Mouse (Mus musculus) C2C12 (cell line): ENCODE results near the gene 1700013G24Rik. TPM values are rescaled to one million over a fixed set of nuclear protein-coding genes. Genes with fewer than 3 reads are reported as not detected.

ENCODE experiments used
- H3K27me3 ChIP-seq: one replicate; pipeline ENCODE4 v1.6.1; 2011; ENCODE audit not compliant: control insufficient read depth, insufficient read depth, insufficient read length
- H3K36me3 ChIP-seq: one replicate; pipeline ENCODE4 v1.6.1; 2011; ENCODE audit not compliant: control insufficient read depth, insufficient read depth
- H3K4me3 ChIP-seq: one replicate; pipeline ENCODE4 v1.5.1; 2011; ENCODE audit warnings: mild to moderate bottlenecking, control low read depth; ENCODE audit not compliant: poor library complexity, insufficient read depth, severe bottlenecking
- H3K79me2 ChIP-seq: one replicate; pipeline ENCODE4 v1.6.1; 2011; ENCODE audit not compliant: control insufficient read depth, insufficient read depth
- H3K79me3 ChIP-seq: one replicate; pipeline ENCODE4 v1.6.1; 2011; ENCODE audit warnings: low read depth, control low read depth
- H3ac ChIP-seq: one replicate; pipeline ENCODE3; 2011; ENCODE audit warnings: low read depth; ENCODE audit not compliant: control insufficient read depth, insufficient read length
- CEBPB ChIP-seq: IDR thresholded peaks from one replicate; pipeline ENCODE4 v1.6.1; 2011; ENCODE audit warnings: low read depth, mild to moderate bottlenecking, control low read depth, moderate library complexity
- CTCF ChIP-seq: IDR thresholded peaks from one replicate; pipeline ENCODE4 v1.5.1; 2011; ENCODE audit not compliant: control insufficient read depth, insufficient read depth, insufficient read length
- FOSL1 ChIP-seq: IDR thresholded peaks from one replicate; pipeline ENCODE4 v1.8.0; 2011; ENCODE audit warnings: mild to moderate bottlenecking, low read length; ENCODE audit not compliant: poor library complexity, insufficient read depth, severe bottlenecking
- MAX ChIP-seq: IDR thresholded peaks from one replicate; pipeline ENCODE4 v1.6.1; 2011; ENCODE audit warnings: mild to moderate bottlenecking, control low read depth
- MYOD1 ChIP-seq: IDR thresholded peaks from one replicate; pipeline ENCODE4 v1.6.1; 2011; ENCODE audit warnings: low read depth; ENCODE audit not compliant: control insufficient read depth, insufficient read length
- MYOG ChIP-seq: IDR thresholded peaks from one replicate; pipeline ENCODE4 v1.6.1; 2011; ENCODE audit not compliant: control insufficient read depth, insufficient read length; ENCODE audit errors: extremely low read depth
- USF1 ChIP-seq: IDR thresholded peaks from one replicate; pipeline ENCODE4 v1.6.1; 2011; ENCODE audit warnings: low read depth, mild to moderate bottlenecking, control low read depth, moderate library complexity
- polyA plus RNA-seq: library from polyadenylated mRNA; unstranded; fragments of >200 nt; fragmentation: generic; extraction: Trizol; gene quantifications from one replicate; pipeline ENCODE4 v1.2.1, GENCODE M21; 2012; ENCODE audit warnings: missing spikeins

Gene 1700013G24Rik
- polyA plus RNA-seq, 1 experiment = 0.06 TPM

DNA sequence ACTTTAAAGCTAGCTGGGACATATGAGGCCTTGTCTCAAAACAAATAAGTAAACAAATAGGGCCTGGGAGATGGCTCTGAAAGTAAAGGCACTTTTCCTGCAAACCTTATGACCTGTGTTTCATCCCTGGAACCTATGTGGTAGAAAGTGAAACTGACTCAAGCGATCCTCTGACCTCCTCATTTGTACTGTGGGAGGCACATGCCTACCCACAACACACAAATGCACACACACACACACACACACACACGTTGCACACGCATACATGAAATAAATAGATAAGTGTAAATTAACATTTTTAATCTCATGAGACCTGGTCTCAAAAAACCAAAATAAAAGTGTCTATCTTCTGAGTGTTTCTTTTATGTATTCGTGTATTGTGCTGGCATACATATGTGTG, 7.2 kb upstream of the 1700013G24Rik start:
- Histone ChIP-seq H3K27me3 (no peaks in the 10 kb centered on the region), H3ac (no peak overlapping the region), H3K36me3 (no peaks in the 10 kb centered on the region), H3K79me3 (no peaks in the 10 kb centered on the region), H3K4me3 (no peak overlapping the region), H3K79me2 (no peaks in the 10 kb centered on the region)
- TF ChIP-seq MYOD1 (no peak), CTCF (no peak), CEBPB (no peak), MAX (no peak), FOSL1 (no peak), USF1 (no peak), MYOG (no peak)

DNA sequence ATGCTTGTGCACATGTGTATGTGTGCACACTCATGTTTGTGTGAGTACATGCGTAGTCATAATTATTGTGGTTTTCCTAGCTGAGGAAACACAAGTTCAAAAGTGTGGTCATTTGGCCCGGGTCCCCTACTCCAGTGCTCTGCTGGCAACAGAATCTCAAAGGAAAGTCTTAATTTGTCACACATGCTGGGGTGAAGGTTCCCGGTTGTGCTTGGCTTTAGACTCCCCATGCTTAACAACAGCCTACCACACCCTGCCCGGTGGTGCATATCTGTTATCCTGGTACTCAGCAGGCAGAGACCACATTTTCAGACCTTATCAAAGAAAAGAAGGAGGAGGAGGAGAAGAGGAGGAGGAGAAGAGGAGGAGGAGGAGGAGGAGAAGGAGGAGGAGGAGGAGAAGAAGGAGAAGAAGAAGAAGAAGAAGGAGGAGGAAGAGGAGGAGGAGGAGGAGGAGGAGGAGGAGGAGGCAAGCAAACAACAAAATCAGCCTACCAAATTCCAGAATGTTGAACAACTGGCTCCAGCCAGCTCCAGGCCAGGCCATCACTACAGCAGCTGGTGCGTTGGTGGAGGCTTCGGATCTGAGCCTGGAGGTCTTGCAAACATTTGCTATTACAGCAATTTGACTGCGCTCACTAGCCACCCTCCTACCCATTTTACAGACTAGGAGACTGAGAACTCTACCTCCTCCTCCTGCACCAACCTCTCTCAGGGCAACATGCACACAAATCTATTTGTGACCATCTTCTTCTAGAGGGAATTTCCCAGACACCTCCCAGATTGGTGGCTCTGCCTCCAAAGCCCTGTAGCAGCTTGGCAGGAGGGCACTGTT, 5.5 kb upstream of the 1700013G24Rik start:
- Histone ChIP-seq H3ac (no peak overlapping the region), H3K4me3 (no peak overlapping the region), H3K36me3 (no peaks in the 10 kb centered on the region), H3K79me3 (no peaks in the 10 kb centered on the region), H3K27me3 (no peaks in the 10 kb centered on the region), H3K79me2 (no peaks in the 10 kb centered on the region)
- TF ChIP-seq MYOG (no peak), MAX (no peak), MYOD1 (peak; percentile 13), FOSL1 (peak; percentile 41)

DNA sequence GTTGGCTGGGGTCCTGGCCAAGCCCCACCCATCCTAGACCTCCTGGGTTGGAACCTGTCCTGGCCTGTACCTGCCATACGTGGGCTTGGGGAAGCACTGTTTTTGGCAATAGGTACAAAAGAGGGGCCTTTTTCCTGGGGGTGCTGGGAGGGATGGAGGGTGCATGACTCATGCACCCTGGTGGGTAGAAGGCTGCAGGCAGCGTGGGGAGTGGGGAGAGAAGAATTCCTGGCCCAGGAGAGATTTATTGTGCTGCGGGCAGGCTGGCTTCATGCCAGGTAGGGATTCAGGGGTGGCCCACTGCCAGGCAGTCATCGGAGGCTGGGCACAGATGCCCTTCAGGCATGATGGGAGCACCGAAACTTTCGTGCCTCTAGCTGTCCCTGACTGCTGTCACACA, 4.9 kb upstream of the 1700013G24Rik start:
- peak overlapping the region; percentile 49 for H3ac ChIP-seq
- no peaks in the 10 kb centered on the region for H3K36me3 ChIP-seq
- TF ChIP-seq MYOG (no peak), MYOD1 (peak; percentile 37), CTCF (no peak), CEBPB (no peak), MAX (peak; percentile 22), USF1 (no peak), FOSL1 (peak; percentile 74)
- no peaks in the 10 kb centered on the region for H3K79me3 ChIP-seq
- no peak overlapping the region for H3K4me3 ChIP-seq
- H3K27me3 ChIP-seq = no peaks in the 10 kb centered on the region
- H3K79me2 ChIP-seq = no peaks in the 10 kb centered on the region

DNA sequence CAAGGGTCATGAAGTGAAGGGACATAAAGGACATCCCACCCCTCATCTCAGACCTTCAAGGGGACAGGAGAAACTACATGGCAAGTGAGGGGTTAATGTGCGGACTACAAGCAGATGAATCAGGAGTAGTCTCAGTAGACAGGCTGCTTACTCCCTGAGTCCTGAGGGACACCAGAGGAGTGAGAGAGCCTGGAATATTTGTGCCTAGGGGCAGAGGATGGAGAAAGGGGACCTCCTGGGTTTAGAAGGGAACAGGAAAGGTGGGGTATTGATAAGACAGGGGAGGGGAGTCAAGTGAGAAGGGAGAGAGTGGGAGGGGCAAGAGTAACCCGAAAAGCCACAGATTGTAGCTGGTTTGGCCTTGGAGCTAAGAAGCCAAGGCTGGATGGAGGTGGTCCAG, 4.4 kb upstream of the 1700013G24Rik start:
- H3K36me3 ChIP-seq = no peaks in the 10 kb centered on the region
- peak overlapping the region; percentile 49 for H3ac ChIP-seq
- H3K79me2 ChIP-seq = no peaks in the 10 kb centered on the region
- H3K4me3 ChIP-seq = no peak overlapping the region
- no peak for TF ChIP-seq USF1
- TF ChIP-seq MYOG = no peak
- TF ChIP-seq MAX = no peak
- TF ChIP-seq CTCF = no peak
- no peaks in the 10 kb centered on the region for H3K27me3 ChIP-seq
- H3K79me3 ChIP-seq = no peaks in the 10 kb centered on the region

DNA sequence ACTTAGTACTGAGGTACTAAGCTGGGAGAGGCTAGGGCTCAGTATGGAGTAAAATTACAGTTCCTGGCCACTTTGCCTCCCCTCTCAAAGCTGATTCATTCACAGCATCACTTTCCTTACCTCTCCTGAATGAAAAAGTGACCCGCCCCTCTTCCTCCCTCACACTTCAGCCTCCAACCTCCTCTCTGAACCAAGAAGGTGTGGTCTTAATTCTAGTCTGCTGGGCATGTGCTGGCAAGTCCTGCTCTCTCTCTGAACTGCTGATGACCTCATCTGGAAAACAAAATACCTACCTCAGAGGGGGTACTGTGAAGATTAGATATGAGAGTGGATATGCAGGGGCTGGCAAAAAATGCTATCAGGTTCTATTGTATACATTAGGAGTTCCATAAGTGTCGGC, 4.0 kb upstream of the 1700013G24Rik start:
- Histone ChIP-seq H3ac (peak overlapping the region; percentile 22), H3K4me3 (no peak overlapping the region), H3K27me3 (no peaks in the 10 kb centered on the region), H3K79me3 (no peaks in the 10 kb centered on the region), H3K36me3 (no peaks in the 10 kb centered on the region), H3K79me2 (no peaks in the 10 kb centered on the region)
- no peak for TF ChIP-seq MYOG
- TF ChIP-seq MYOD1 = no peak
- TF ChIP-seq MAX = peak; percentile 63

DNA sequence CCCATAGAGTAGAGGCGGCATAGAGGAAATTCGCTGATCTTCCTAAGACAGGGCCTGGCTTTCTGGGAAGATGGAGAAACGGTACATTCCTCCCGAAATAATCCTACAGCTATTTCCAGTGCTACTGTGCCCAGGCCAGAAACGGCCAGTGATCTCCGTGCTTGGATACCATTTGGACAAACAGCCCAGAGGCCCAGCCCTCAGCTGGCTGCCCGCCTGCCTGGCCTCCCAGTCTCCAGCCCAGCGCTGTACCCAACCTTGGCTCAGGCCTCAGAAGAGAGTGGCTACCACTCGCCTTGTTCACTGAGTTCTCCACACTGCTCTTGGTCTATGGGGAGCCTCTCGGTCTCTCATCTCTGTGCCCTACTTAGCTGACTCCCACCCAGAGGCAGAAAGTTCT, 3.4 kb upstream of the 1700013G24Rik start:
- Histone ChIP-seq H3K27me3 (no peaks in the 10 kb centered on the region), H3K79me3 (no peaks in the 10 kb centered on the region), H3ac (no peak overlapping the region), H3K79me2 (no peaks in the 10 kb centered on the region), H3K36me3 (no peaks in the 10 kb centered on the region), H3K4me3 (no peak overlapping the region)
- TF ChIP-seq CEBPB (no peak), USF1 (no peak), MYOD1 (no peak), MAX (no peak), CTCF (no peak), FOSL1 (no peak), MYOG (no peak)
